Mouse (Mus musculus) Patski (cell line): ENCODE measurements around the gene Bckdhb. TPM values are rescaled to one million over a fixed set of nuclear protein-coding genes. Genes with fewer than 3 reads are reported as not detected.
A peak's percentile ranks its signal among the peaks of the same experiment; 100 is the strongest.

Source experiments
- ATAC-seq: fragments of 100-300 bp; one replicate; pipeline ENCODE4 v1.8.0; 2021
- CTCF ChIA-PET: fragments of 350-600 bp; sonication (Branson Sonifier 250); formaldehyde crosslinking; loops from one replicate; lab custom pipeline; 2022; ENCODE audit warnings: inconsistent platforms; lab: Charles Lee
- POLR2A ChIA-PET: fragments of 350-600 bp; sonication (Branson Sonifier 250); formaldehyde crosslinking; loops from one replicate; lab custom pipeline; 2022; ENCODE audit warnings: antibody characterized with exemption, inconsistent platforms; lab: Charles Lee
- DNase-seq: peaks from one replicate; pipeline ENCODE4 v3.0.0-alpha.2; 2011; ENCODE audit warnings: low read depth, low spot score
- H3K27me3 ChIP-seq: fragments of 371-371 bp; one replicate; pipeline ENCODE4 v1.5.1; 2021
- CTCF ChIP-seq: fragments of 100-300 bp; IDR thresholded peaks from one replicate; pipeline ENCODE4 v1.5.1; 2021
- in situ Hi-C: fragments of 300-500 bp; cut with MboI; formaldehyde crosslinking; loops from 3 replicates; pipeline ENCODE4 v1.11.1; 2018; ENCODE audit warnings: low pct_unique_long_range_greater_than_20kb, mixed read lengths
- polyA plus RNA-seq: library from polyadenylated mRNA; unstranded; gene quantifications from one replicate; pipeline ENCODE4 v1.2.3, GENCODE M21; 2021

Gene Bckdhb
- 35.8 TPM for polyA plus RNA-seq

- in situ Hi-C loops = no loop called here
- ChIA-PET POLR2A (no interaction called here), CTCF (no interaction called here)
- TF ChIP-seq CTCF = no peak
- ATAC-seq (peak; percentile 99), DNase-seq (peak; percentile 19)
- H3K27me3 ChIP-seq = no peaks in the 10 kb centered on the region
Measured at GRCm38 (mm10) chr9:83924878-83925687, at the start of gene Bckdhb. Gene Bckdhb, plus strand, starts transcription at chr9:83925145.

- no peaks in the 10 kb centered on the region for H3K27me3 ChIP-seq
- no peak for ATAC-seq
- POLR2A ChIA-PET = no interaction called here
- no peak for TF ChIP-seq CTCF
- in situ Hi-C loops = no loop called here
- DNase-seq = no peak
- CTCF ChIA-PET = no interaction called here
Measured at GRCm38 (mm10) chr9:83882191-83882590, 42.8 kb upstream of the Bckdhb start.

- TF ChIP-seq CTCF = peak; percentile 24
- ChIA-PET CTCF (interaction anchor here (1.5 kb wide), 1 partner anchor 78 kb away, joined by 5 read pairs; no protein-coding TSS in a partner anchor), POLR2A (no interaction called here)
- in situ Hi-C loops = no loop called here
- no peak for DNase-seq
- ATAC-seq = no peak
- no peaks in the 10 kb centered on the region for H3K27me3 ChIP-seq
Measured at GRCm38 (mm10) chr9:83886149-83886548, 38.8 kb upstream of the Bckdhb start.

GRCm38 (mm10) chr9:83888214-83888613, 36.7 kb upstream of the Bckdhb start:
- no peaks in the 10 kb centered on the region for H3K27me3 ChIP-seq
- no peak for DNase-seq
- ATAC-seq = no peak
- in situ Hi-C loops = no loop called here
- ChIA-PET CTCF (no interaction called here), POLR2A (no interaction called here)
- no peak for TF ChIP-seq CTCF

- H3K27me3 ChIP-seq = no peaks in the 10 kb centered on the region
- CTCF ChIA-PET = interaction anchor here (1.2 kb wide), 1 partner anchor 12 kb away, joined by 3 read pairs; no protein-coding TSS in a partner anchor
- POLR2A ChIA-PET = no interaction called here
- no peak for ATAC-seq
- in situ Hi-C loops = no loop called here
- DNase-seq = no peak
- TF ChIP-seq CTCF = no peak
Measured at GRCm38 (mm10) chr9:83893073-83893472, 31.9 kb upstream of the Bckdhb start.

- ATAC-seq (peak; percentile 92), DNase-seq (peak; percentile 19)
- in situ Hi-C loops = no loop called here
- POLR2A ChIA-PET = no interaction called here
- no peaks in the 10 kb centered on the region for H3K27me3 ChIP-seq
- CTCF ChIA-PET = interaction anchor here (1.1 to 1.2 kb wide), 2 partner anchors 11 to 48 kb away, joined by 3 read pairs; no protein-coding TSS in a partner anchor
- no peak for TF ChIP-seq CTCF
Measured at GRCm38 (mm10) chr9:83893767-83894330, 31.1 kb upstream of the Bckdhb start.

- TF ChIP-seq CTCF = no peak
- in situ Hi-C loops = loop anchor here (5.0 kb wide), 1 partner anchor 90 kb away; no protein-coding TSS in a partner anchor
- ChIA-PET POLR2A (no interaction called here), CTCF (no interaction called here)
- no peaks in the 10 kb centered on the region for H3K27me3 ChIP-seq
- DNase-seq = no peak
- no peak for ATAC-seq
Measured at GRCm38 (mm10) chr9:83902086-83902485, 22.9 kb upstream of the Bckdhb start.

GRCm38 (mm10) chr9:83905820-83906219, 19.1 kb upstream of the Bckdhb start:
- TF ChIP-seq CTCF = peak; percentile 45
- DNase-seq = no peak

GRCm38 (mm10) chr9:83907017-83907416, 17.9 kb upstream of the Bckdhb start:
- no peak for TF ChIP-seq CTCF
- DNase-seq = no peak
- ChIA-PET CTCF (no interaction called here), POLR2A (no interaction called here)
- in situ Hi-C loops = no loop called here
- H3K27me3 ChIP-seq = peaks cover 14% of the 10 kb centered on the region
- ATAC-seq = no peak

More at GRCm38 (mm10) chr9:83905820-83906219, 19.1 kb upstream of the Bckdhb start:
- H3K27me3 ChIP-seq = peaks cover 14% of the 10 kb centered on the region
- ChIA-PET POLR2A (interaction anchor here (1.0 kb wide), 1 partner anchor 98 kb away, joined by 3 read pairs; no protein-coding TSS in a partner anchor), CTCF (interaction anchor here (0.9 to 1.9 kb wide), 5 partner anchors 12 to 186 kb away, joined by 3 to 11 read pairs (median 3); no protein-coding TSS in a partner anchor)
- in situ Hi-C loops = no loop called here
- no peak for ATAC-seq

GRCm38 (mm10) chr9:83909836-83910235, 15.1 kb upstream of the Bckdhb start:
- TF ChIP-seq CTCF = no peak
- no peak for DNase-seq
- peaks cover 14% of the 10 kb centered on the region for H3K27me3 ChIP-seq
- ChIA-PET CTCF (interaction anchor here (1.0 kb wide), 1 partner anchor 102 kb away, joined by 4 read pairs; no protein-coding TSS in a partner anchor), POLR2A (no interaction called here)
- ATAC-seq = no peak
- in situ Hi-C loops = no loop called here

- H3K27me3 ChIP-seq = peaks cover 14% of the 10 kb centered on the region
- ChIA-PET POLR2A (no interaction called here), CTCF (no interaction called here)
- in situ Hi-C loops = no loop called here
- no peak for ATAC-seq
- no peak for TF ChIP-seq CTCF
- no peak for DNase-seq
Measured at GRCm38 (mm10) chr9:83910926-83911325, 14.0 kb upstream of the Bckdhb start.
